Mouse (Mus musculus) NIH3T3 (cell line): ENCODE results near the gene Per1.

Experiments used
- DNase-seq: peaks from one replicate; pipeline ENCODE4 v3.0.0-alpha.2; 2012; ENCODE audit warnings: low read depth

The Per1 gene

GRCm38 (mm10) chr11:69094697-69095429 lies at the start of gene Per1:
Gene Per1 (plus strand): TSS chr11:69095217.
- DNase-seq = peak; percentile 99

DNA sequence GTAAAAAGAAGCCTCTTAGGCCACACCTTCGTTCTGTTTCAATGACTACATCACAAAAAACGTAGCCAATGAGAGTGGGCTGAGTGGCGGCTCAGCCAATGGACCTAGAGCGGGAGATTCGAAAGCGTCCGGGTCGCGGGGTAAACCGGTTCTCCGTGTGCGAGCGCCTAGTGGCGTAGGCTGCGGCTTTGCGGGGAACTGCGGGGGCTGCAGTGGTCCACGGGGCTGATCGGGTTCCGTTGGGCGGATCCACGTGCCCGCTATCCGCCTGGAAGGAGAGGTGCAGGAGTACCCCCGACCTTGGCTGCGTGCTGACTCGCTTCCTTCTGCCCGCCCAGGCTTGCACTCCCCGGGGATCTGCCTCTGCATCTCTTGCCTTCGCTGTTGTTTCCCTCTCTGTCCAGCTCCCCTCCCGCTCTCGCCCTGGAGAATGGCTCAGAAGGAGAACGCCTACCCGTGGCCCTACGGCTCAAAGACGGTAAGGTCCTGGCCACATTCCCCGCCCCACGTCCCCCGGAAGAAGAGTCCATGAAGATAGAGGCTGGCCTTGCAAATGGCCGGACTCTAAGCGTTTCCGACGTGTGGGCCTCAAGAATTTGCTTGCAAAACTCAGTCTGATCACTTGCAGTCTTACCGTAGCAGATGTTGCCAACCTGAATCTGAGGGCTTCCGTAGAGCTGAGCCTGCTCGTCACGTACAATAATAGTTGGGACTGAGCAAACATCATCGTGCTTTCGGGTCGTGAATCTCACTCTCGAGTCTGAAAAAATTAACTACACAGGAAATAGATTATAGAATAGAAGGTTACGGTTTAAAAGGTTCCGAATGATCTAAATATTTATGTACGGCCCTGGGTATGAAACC lies 49.3 kb upstream of the Per1 start, which contains the start of gene Aurkb:
Gene Aurkb, plus strand, starts transcription at position 117 of the 864 bp plus-strand sequence.
- DNase-seq = peak; percentile 93

- no peak for DNase-seq
Measured at GRCm38 (mm10) chr11:69046395-69046774, 48.6 kb upstream of the Per1 start.

DNA sequence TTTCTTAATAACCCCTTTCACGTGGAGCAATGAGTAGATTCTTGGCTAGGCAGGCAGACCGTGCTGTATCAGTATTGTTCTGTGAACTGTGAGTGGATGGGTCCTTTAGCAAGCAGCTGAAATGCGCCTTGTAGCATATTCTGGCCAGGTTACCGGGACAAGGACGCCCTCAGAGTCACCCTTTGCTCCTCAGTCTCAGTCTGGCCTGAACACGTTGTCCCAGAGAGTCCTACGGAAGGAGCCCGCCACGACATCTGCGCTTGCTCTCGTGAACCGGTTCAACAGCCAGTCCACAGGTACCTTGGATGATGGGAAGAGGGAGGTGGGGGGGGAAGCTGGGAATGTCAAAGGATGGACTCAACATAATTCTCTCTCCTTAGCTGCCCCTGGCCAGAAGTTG lies 47.4 kb upstream of the Per1 start:
- no peak for DNase-seq

- DNase-seq = no peak
Measured at GRCm38 (mm10) chr11:69048151-69048550, 46.9 kb upstream of the Per1 start.

- DNase-seq = no peak
Measured at GRCm38 (mm10) chr11:69050748-69051147, 44.3 kb upstream of the Per1 start.

GRCm38 (mm10) chr11:69051771-69052170 lies 43.2 kb upstream of the Per1 start:
- DNase-seq = no peak

GRCm38 (mm10) chr11:69052824-69053421 lies 42.1 kb upstream of the Per1 start:
- no peak for DNase-seq

- DNase-seq = no peak
Measured at GRCm38 (mm10) chr11:69053848-69054247, 41.2 kb upstream of the Per1 start.

- no peak for DNase-seq
Measured at GRCm38 (mm10) chr11:69058265-69058664, 36.8 kb upstream of the Per1 start.

- DNase-seq = no peak
Measured at GRCm38 (mm10) chr11:69058729-69059356, 36.2 kb upstream of the Per1 start.

DNA sequence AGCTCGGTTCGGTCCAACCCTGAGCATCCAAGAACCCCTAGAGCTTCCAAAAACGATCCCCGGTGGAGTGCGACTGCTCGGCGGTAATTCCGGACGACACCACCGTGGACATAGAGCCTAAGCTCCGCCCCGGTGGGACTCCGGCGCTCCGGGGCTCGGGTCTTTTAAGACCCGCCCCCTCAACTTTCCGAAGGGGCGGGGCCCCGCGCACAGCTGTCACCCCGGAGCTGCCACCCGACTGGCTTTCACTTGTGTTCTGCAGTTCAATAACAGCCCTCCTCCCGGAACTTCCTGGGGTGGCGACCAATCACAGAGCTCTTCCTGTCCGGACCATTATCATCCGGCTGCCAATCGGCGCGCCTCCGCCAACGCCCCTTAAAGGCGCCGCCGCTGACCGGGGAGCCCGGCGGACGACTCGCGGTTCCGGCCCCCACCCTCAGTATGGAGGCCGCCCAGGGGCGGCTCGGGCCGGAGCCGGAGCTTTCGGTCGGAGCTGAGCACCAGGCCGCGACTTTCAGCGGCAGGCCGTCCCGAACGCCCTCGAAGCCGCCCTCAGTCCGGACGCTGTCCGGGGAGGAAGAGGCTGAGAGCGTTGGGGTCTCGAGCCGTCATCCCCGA lies 35.6 kb upstream of the Per1 start, which contains the start of gene Borcs6:
Gene Borcs6, plus strand, starts transcription at position 361 of the 618 bp plus-strand sequence.
- DNase-seq = peak; percentile 97

- peak; percentile 52 for DNase-seq
Measured at GRCm38 (mm10) chr11:69059975-69060411, 35.0 kb upstream of the Per1 start.

DNA sequence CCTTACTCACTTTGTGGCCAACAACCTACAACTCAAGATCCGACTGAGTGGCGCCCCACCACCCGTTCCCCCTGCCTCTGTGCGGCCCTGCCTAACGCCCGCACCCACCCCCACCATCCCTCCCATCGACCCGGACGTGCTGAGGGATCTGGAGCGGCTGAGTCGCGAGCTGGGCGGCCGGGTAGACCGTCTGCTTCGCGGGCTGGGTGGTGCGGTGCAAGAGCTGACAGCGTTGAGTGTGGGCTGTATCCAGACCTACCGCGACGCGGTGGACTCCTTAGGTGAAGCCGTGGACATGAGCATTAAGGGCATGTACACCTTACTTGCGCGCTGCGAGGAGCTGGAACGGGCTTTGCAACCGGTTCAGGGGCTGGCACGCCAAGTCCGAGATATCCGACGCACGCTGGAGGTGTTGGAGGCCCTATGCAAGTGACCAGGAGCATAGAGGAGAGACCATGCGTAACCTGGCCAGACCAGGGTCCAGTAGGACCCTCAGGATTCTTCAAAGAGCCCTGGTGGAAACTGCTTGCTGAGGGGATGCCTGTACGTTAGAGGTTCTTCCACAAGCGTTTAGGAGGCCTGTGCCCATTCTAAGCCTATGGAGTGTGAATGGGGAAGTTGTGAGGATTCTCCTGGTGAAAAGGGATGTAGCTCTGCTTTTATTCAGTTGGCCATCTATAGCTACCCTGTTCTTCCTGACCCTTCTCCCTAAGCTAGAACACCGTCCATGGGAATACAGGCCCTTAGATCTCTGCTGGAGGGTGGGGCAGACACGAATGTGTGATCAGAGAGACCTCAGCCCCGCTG lies 34.4 kb upstream of the Per1 start:
- DNase-seq = peak; percentile 52

- no peak for DNase-seq
Measured at GRCm38 (mm10) chr11:69061255-69061912, 33.6 kb upstream of the Per1 start.

DNA sequence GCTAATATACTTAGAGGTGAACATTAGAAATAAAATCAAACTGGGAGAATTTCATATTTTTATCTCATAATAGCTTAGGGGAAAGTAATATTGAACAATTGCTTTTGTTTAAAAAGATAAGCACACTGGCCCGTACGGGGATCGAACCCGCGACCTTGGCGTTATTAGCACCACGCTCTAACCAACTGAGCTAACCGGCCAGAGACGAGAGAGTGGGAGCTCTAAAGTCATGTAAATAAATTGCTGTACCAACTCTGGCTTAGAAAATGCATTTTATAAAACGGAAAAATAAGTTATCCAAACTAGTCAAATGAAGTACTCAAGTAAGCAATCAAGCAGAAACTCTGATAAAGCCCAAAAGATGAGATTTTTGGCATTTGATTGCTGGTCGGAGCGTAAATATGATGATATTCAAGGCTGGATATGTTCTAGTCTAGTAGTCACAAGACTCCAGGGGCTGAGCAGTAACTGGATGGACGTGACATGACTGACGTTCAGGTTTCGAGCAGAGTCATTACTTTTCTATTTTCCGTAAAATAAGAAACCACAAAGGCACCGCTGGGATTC lies 32.7 kb upstream of the Per1 start:
- DNase-seq = peak; percentile 86

DNA sequence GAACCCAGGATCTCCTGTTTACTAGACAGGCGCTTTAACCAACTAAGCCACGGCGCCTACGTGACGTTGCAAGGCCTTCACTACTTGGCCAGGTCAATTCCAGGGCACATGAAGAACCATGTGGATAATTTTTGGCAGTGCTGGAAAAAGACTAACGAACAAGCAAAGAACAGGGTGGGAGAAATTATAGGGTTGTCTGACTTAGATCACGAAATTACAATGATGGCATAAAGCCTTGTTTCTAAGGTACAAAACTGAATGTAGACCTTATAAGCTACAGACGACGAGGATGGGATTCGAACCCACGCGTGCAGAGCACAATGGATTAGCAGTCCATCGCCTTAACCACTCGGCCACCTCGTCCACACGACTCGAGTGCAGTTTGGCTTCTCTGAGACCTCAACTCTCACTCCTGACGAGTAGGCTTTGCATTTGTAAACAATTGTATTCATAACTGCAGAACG lies 32.2 kb upstream of the Per1 start:
- DNase-seq = peak; percentile 96

- peak; percentile 89 for DNase-seq
Measured at GRCm38 (mm10) chr11:69063413-69064201, 31.4 kb upstream of the Per1 start.
